Mouse (Mus musculus): ENCODE data around the gene Bmper.

The Bmper gene

DNA sequence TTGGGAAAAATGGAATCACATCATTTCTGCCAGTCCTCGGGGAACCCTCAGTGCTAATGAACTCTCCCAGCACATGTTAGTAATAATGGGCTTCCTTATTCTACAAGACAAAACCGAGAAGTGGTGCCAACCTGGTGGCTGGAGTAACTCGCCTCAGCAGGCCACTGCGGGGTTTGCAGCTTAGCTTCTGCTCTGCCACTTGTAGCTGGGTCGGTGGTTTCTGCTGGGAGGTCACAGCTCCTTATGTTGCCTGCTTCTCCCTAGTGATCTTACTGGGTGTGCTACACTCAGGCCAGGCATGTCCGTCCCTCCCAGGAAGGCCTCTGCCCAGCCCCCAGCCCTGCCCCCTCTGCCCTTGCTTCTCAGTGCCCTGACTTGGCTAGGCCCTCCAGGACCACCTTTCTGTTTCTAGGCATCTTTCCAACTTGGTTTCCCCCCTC lies 155.9 kb downstream of the Bmper start:
- peak; percentile 1 for DNase-seq

DNA sequence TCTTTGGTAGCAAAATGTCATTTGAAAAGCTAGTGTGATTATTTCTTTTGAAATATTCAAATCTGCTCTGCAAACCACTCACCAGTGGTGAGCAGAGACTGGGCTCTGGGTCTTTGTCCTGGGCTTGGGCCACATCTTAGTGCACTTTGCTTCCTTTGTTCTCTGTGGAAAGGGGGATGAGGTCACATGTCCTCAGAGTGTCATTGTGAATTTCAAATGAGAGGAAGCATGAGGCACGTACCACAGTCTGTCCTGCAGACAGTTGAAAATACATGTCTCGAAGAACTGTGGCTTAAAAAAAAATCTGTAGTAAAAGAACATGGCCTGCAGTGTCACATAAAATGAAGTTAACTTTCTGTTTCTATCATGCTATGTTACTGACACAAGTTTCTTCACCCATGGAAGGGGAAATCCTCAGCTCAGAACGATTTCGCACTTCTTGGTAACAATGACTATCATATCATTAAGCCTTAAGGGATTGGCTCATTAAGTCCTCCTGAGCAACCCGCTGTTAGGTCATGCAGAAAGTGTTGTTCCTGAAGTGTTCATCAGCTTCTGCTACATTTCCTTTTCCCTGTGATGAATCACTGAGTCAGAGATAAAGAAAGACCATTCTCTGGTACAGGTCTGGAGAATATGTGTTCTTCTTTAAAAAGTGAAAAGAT lies 157.4 kb downstream of the Bmper start:
- no peak for DNase-seq

DNA sequence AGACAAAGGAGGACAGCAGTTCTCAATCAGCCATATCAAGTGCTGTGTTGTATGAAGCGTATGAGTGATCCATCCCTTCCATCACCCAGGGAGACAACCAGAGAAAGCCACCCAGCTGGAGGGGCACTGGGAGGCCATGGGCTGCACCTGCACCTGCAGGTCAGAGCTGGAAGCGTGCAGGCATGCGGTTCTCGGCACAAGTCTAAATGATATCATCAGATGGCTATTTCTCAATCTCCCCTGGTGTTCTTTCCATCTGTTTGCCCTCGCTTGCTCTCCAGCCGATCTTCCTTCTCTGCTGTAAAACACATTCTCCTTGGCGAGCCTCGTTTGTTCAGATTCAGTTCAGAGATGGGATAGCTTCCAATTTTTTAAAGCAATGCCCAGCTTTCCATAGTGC lies 160.4 kb downstream of the Bmper start:
- DNase-seq, result no peak

DNA sequence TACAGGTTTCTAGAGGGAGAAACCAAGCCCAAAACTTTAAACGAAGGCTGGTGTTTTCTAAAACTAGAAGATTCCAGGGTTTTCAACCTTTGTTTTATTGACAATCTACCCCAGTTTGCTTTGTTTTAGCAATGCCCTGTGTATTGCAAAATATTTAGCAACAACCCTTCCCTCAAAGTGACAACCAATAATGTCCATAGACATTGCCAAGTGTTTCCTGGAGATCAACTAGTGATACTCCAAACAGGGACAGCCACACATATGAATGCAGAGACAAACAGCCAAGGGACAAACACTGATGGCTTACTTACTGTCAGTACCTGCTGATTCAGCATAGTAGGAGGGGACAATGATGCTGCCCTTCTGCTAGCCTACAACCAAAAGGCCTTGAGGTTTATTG lies 161.0 kb downstream of the Bmper start:
- no peak for DNase-seq

DNA sequence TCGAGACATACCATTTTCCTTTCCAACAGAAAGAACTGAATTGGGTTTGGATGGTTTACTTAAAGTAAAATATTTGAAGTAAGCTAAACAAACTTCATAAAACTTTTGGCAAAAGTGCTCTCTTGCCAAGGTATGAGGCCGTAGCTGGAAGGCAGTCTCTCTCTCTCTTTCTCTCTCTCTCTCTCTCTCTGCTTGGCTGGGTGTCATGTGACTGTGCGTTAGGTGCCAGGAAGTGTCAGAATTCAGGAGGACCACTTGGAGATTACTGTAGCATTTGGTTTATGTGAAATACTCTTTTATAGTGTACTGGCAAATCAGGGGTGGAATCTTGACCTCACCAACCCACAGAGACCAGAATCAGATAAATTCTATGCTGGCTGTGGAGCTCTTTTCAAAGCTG lies 162.0 kb downstream of the Bmper start:
- no peak for DNase-seq

DNA sequence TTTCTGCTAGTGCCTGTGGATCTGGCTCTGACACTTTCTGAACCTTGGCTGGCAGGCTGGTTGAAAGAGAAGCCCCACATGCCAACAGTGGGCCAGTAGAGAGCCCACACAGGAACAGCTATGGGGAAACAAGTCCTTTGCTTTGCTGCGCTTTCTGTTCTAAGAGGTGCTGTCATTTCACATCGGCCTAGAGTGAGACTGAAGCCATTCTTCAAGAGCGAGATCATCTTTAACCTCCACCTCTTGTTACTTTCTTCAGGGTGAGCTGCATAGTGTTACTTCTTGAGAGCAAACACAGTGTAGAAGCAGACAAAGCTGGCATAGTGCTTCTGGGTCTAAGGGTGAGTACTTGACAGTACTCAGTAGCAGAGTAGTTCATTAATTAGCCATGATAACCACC lies 163.3 kb downstream of the Bmper start:
- DNase-seq, result no peak

DNA sequence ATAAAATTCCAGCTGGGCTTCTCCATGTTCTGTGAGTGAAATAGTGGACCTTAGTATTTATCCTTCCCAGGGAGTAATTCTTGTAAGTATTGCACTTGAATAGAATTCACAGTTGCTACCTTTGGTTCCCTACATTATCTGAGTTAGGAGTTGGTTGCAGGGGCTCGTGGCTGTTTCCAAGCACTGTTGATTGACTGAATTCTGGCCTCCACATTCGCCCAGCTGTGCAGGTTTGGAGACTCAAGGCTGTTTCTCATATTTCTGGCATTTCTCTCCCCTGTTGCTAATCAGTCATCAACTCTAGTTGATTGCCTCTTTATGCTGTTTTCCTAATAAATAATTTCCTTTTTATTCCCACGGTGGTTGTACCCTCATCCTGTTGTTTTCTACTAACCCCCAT lies 167.2 kb downstream of the Bmper start:
- no peak for DNase-seq

DNA sequence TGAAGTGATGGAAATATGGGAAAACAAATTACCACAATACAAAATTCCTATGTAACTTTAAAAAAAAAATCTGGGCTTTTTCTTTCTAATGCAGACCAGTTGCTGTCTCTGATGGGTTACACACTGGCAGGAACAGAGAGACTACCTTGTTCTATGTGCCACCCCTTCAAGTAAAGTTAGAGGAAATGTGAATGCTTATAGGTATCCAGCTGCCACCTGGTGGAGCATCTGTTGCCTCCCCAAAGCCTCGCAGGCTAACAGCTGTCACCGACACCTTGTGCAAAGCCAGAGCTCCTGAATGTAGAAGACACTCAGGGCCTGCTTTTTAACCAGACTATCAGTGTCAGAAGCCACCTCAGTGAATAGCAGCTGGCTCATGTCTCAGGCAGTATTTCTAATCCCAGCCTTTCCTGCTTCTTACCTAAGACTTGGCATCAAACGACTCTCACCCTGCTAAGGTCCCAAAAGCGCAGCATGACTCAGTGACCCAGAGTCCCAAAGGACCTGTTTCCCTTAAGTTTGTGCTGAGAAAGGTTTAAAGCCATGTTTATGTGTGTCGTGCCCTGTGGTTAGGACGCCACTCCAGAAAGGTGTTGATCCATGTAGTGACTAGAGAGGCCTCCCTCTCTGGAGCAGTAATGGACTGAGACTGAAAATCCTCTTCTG lies 171.9 kb downstream of the Bmper start:
- no peak for DNase-seq

DNA sequence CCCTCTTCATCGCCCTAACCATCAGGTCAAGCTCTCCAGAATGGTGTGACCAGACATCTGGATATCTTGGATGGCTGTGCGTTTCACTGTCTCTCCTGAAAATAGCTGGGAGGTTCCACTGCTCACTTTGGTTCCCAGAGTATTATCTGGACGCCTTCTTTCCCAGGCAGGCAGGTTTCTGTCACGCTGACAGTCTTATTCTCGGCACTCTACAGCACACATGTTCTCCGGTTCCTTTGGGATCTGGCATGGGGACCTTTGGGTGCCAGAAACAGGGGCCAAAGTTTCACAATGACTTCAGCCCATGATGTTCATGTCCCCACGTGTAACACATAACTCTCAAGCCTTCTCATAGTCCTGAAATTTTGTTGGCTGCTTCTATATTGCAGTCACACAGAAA lies 173.3 kb downstream of the Bmper start:
- DNase-seq, result no peak

DNA sequence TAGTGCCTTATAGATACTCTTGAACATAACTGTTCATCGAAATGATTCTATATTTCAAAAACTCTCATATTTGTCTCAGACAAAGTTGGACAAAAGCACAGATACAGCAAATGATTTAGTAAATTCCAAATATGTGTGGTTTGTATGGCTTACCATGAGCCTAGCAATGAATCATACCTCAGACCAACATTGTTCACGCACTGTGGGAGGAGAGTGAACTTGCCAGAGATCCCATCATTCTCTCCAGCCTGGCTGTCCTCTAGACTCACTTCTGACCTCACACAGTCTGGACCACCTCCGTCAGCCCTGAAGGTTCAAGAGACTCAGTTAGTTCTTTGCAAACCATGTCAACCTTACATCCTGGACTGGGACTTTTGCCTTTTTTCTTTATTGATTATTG lies 175.0 kb downstream of the Bmper start:
- no peak for DNase-seq

DNA sequence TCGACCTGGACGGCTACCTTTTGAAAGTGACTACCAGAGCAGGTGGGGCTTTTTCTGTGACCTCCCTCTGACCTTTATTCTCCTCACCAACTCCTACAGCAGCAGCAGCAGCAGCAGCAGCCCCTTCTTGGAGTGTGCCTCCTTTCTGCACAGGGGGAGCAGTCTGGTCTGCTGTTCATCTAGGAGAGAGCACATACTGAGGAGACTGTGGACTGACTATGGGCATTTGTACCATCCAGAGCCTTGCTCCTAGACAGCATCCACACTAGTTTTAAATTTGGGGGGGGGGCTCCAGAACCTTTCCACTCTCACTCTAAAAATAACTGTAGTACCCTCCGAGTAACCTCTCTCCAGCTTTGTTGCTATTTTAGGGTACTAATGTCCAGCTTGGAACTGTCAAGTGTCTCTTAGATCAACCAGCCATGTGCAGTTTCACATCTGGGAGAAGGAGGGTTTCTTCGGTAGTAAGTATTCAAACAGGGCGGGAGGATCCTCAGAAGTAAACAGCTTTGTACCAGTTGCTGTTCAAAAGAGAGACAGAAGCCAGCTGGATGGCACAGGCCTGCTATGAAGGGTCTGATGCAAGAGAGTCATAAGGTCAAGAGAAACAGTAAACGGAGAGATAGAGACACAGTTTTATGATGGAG lies 176.9 kb downstream of the Bmper start:
- DNase-seq, result no peak

DNA sequence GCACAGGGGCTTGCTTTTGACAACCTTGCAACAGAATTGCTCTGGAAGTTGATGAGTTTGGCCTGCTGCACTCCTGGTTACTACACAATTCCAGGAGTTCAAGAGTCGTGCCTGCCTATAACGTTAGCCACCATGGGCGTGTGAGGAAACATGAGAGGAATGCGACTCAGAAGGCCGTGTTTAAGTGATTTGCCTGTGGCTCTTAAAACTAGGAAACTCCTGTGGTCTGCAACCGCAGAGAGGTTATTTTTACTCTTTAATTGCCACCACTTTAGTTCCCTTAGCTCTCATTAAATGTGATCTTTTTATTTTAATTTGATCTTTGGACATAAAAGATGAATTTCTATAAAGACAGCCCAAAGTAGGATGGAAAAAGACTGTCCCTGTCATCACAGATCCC lies 184.5 kb downstream of the Bmper start:
- no peak for DNase-seq

DNA sequence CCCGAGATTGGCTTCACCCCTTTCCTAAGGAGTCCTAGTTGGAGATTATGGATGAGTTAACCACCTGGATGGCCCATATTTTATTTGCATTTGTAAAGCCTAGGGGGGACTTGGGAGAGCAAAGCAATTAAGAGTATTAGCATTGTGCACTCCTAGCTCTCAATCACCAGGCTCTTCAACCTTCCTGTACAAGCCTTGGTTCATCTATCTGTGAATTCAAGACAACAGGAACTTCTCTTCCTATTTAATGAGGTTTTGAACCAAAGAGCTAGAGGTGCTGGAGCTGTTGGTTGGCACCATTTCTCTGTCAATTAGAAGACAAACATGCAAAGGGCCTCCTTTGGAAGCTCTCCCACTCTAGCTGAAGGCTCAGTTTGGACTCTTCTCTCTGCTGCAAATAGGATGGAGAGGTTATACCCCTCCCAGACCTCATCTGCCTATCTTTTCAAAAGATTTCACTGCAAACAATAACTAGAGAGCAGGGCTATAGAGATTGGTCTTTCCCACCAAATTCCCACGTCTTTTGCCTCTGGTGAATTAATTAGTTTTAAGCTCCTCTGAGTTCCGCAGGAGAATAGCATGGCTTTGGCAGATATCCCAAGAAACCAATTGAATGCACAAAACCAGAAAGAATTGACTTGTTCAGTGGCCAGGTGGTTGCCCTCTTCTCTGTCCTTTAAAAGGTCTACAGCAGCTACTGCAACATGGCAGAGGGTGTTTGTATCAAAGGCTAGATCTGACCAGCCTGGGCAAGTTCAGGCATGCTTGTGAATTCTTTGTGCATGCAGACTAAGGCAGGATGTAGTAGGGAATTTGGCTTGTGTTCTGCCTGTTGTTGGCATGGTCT lies 185.3 kb downstream of the Bmper start:
- no peak for DNase-seq

DNA sequence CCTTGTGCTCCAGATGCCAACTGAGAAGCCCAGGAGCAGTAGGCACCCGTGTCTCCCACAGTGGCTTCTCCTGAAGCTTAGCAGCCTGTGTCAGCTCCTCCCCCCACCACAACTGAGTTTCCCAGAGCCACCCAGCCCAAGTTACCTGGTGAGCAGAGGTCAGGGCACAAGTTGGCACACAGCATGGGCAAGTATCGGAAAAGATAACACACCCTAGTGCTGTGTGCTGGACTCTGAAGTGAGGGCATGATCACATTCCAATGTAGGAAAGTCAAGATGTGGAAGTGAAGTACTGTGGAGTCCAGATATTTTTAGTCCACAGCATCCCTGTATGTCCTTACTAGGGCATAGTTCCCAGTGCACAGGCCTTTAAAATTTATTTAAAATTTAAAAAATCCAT lies 187.7 kb downstream of the Bmper start:
- DNase-seq, result no peak

DNA sequence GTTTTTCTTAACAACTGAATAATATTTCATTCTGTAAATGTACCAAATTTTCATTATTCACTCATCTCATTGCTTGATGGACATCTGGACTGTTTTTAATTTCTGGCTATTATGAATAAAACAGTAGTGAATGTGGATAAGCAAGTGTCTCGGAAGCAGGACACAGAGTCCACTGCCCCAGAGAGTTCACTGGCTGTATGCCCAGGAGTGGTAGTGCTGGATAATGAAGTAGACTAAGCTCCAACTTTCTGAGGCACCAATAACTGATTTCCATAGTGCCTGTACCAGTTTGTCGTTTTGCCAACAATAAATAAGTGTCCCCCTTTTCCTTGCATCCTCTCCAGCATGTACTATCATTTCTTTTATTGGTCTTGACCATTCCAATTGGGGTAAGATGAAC lies 190.1 kb downstream of the Bmper start:
- DNase-seq, result peak; percentile 38

DNA sequence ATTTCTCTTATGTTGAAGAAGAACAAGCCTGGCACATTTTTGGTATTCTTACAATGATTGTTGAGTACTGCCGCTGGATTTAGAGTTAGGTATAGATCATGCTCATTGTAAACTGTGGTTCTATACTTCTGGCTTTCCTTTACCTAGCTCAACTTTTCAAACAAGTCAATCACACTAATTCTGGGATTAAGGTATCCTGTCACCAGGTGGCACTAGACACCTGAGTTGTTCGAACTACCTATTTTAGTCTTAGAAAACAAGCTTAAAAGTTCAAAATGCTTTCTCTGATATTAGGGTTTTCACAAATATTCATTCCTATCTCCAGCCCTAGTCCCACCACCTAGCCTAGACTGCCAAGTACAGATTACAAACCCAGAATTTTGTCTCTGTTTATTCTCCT lies 196.2 kb downstream of the Bmper start:
- DNase-seq, result peak; percentile 32

DNA sequence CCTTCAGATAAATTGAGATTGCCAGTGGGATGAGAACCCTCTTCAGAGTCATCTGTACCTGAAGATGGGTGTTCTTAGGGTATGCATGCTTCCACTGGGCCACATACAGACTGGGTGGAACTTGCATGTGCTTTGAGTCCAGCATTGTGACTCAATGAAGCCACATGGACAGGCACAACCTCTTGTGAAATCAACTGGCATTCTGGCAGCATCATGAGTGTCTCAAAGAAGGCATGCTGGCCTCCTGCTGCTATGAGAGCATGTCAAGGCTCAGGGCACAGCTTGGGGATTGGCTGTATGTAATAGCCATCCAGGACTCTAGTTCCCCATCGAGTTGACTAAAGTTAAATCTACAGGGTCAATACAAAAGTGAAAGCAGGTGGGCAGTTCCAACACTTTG lies 200.9 kb downstream of the Bmper start:
- DNase-seq, result no peak

DNA sequence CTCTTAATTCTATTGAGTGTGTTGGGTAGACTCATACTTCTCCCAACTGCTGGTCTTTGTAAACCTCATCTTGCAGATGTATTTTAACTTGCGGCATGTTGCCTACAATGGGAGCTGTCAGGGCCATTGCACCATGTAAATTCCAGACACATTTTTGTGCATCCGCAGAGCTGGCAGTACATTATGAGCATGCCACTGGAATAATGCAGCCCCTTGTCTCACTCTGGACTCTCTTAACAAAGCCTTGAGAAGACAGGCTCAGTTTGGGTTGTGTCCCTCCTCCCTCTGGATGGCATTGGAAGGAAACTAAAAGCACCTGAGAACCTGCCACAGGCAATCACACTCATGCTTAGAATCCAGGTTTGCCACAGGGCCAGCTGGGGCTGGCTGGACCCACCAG lies 209.8 kb downstream of the Bmper start:
- DNase-seq, result no peak

DNA sequence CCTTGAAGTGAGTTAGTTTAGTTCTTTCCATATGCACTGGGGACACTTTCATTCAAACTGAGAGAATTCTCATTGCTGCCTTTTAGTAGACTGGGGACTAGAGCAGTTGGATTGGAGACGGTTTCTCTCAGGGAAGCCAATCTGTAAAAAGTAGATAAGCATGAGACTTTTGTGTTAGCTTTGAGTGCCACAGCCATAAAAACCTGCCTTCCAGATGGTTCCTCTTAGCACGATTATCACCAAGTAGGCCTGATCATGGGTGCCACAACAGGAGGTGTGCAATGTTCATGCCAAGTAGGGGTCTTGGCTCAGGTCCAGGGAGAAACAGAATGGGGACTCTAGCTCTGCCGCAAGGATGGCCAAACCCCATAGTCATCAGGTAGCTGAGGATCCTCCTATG lies 210.4 kb downstream of the Bmper start:
- DNase-seq, result no peak

DNA sequence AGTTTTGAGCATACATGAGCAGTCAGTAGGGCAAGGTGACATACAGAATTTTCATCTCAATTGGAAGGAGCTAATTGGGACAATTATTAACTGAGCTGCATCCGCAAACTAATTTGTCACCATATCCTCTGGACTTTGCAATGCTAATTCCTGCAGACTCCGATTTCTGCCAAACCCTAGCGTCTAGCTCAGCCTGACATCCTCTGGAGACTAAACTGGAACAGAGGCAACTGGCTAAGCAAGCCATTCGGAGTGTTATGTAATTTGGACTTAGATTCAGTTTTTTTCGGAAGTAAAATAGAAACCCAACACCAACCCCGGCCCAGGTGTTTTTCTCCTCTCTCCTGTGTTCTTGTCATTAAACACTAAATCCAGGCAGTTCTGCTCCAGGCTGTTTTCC lies 213.9 kb downstream of the Bmper start:
- DNase-seq, result peak; percentile 81

DNA sequence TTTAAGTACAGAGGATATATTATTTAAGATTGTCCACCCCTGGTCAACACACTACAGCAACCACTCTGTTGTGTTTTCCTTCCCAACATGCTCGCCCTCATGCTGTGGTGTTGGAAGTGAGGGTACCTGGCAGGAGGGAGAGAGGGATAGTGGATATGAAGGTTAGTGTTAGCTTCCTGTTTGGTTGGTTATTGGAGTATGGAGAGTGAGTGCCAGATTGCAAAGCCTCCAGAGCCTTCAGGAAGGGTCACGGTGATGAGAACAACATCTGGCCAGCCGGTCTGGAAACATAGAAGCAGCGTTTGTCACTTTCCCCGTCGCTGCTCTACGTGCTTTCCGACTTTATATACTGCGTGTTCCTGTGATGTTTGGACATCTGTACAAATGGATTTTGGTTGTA lies 215.8 kb downstream of the Bmper start:
- DNase-seq, result no peak

DNA sequence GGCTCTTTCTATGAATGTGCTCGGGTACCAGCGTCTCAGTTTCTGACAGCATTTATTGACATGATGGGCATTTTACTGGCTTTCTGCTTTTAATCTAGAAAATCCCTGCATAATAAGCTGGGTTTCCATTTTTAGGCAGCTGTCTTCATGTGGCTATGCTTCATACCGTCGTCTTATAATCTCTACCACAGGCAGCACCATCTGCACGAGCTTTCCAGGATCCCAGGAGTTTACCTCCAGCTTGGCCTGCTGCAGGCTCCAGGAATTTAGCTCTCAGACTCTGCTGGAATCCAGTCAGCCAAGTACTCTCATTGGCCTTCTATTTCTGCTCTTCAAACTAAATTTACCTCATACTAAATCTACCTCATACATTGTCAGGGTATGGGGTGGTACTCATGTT lies 219.3 kb downstream of the Bmper start:
- DNase-seq, result no peak

DNA sequence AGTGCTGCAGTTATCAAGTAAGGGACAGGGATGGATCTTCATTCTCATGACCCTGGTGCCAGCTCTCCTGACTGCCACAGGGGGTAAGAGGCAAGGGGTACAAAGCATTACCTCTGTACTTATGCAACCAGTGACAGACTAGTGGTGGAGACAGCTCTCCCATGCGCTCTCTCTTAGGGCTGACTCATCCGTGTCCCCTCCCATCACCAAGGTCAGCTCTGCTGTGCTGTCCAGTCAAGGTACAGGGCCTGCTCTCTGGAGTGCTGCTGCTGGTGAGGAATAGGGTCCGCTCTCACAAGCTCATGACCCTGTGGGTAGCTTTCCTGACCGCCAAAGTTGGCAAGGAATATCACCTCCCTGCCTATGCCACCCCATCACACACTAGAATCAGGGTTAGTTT lies 222.1 kb downstream of the Bmper start:
- no peak for DNase-seq

Measured in kidney, adult 9 months (tissue).